ENCODE assay signal across 16 mouse cellular contexts in genomic region chr9:31050208-31050607, GRCm38 (mm10).
"Had no signal": no experiment of that assay in that cellular context is flagged by ENCODE, and none has a peak within 500 bp of the region (broad histone marks: within the 10 kb centered on the region; RNA-seq: fewer than 3 reads in every experiment).

No protein-coding gene starts in this region.

- H3K9ac ChIP-seq: kidney, embryonic 15.5 days; limb, embryonic 12.5 days; liver, embryonic 15.5 days; midbrain, embryonic 13.5 days had no signal

- H3K4me1 ChIP-seq: kidney, embryonic 15.5 days; limb, embryonic 12.5 days; liver, embryonic 15.5 days; midbrain, embryonic 13.5 days had no signal

- H3K4me2 ChIP-seq: kidney, embryonic 15.5 days; limb, embryonic 12.5 days; liver, embryonic 15.5 days; midbrain, embryonic 13.5 days had no signal

- ATAC-seq: lung, postnatal 0 days; midbrain, embryonic 13.5 days had no signal

- DNase-seq: kidney, adult 2 months; kidney, postnatal 25 days; layer of hippocampus, adult 9-11 months; layer of hippocampus, postnatal 36 days; liver; lung, adult 2 months; right cerebral cortex, adult 18-20 months; right cerebral cortex, postnatal 25 days; thymus, postnatal 14 days had no signal

- H3K27me3 ChIP-seq: kidney, embryonic 15.5 days; limb, embryonic 12.5 days; liver, embryonic 15.5 days; midbrain, embryonic 13.5 days had no signal

- H3K9me3 ChIP-seq: kidney, embryonic 15.5 days; limb, embryonic 12.5 days; liver, embryonic 15.5 days; midbrain, embryonic 13.5 days had no signal

- H3K4me3 ChIP-seq: kidney, embryonic 15.5 days; limb, embryonic 12.5 days; liver, embryonic 15.5 days; midbrain, embryonic 13.5 days had no signal

- H3K27ac ChIP-seq: kidney, embryonic 15.5 days; limb, embryonic 12.5 days; liver, embryonic 15.5 days; macrophage; midbrain, embryonic 13.5 days; stomach, postnatal 0 days had no signal
